Mouse (Mus musculus): Measurements from ENCODE around the gene Slx4. TPM values are rescaled to one million over a fixed set of nuclear protein-coding genes. Genes with fewer than 3 reads are reported as not detected.
"Not testable (repeated sequence)": the region's sequence is repeated elsewhere in the genome, so short reads cannot be mapped to it uniquely, and the experiment has no call there.

Slx4 gene
- polyA plus RNA-seq, 1 experiment from 2014 or later = 19.9 TPM

- no peak within 1 kb of the TSS for H3K9ac ChIP-seq (ENCODE audit: low read length)
- DNase-seq (ENCODE audit: low spot score) (no peak), ATAC-seq (0 out of 2 replicates have a peak, but pooled peaks have one; percentile 7)
- 73% methylated on average over 4 of the region's 4 CpGs for WGBS
- H3K36me3 ChIP-seq (ENCODE audit: control insufficient read depth, insufficient read depth, low read length) = peaks cover 40% of the 10 kb centered on the region
- no peaks in the 10 kb centered on the region for H3K27me3 ChIP-seq (replicated peaks; ENCODE audit: control insufficient read depth, insufficient read depth, low read length)
- H3K9me3 ChIP-seq (replicated peaks; ENCODE audit: control insufficient read depth, low read length) = no peaks in the 10 kb centered on the region
- no peak within 1 kb of the TSS for H3K27ac ChIP-seq (ENCODE audit: low read depth, low read length)
- no peak within 1 kb of the TSS for H3K4me3 ChIP-seq (ENCODE audit: low read depth, low read length)
- H3K4me2 ChIP-seq (ENCODE audit: low read length) = no peak within 1 kb of the TSS
- H3K4me1 ChIP-seq (ENCODE audit: control insufficient read depth, insufficient read depth, low read length) = no peaks in the 10 kb centered on the region
These were observed 27.3 kb downstream of the Slx4 start, which contains the start of gene Nlrc3 for GRCm38 (mm10) chr16:3976251-3976671. Nlrc3 (minus strand) TSS chr16:3976632.

- Histone ChIP-seq H3K9me3 (replicated peaks; ENCODE audit: control insufficient read depth, low read length) (no peaks in the 10 kb centered on the region), H3K27me3 (replicated peaks; ENCODE audit: control insufficient read depth, insufficient read depth, low read length) (no peaks in the 10 kb centered on the region), H3K9ac (ENCODE audit: low read length) (no peak overlapping the region), H3K4me1 (ENCODE audit: control insufficient read depth, insufficient read depth, low read length) (no peaks in the 10 kb centered on the region), H3K4me3 (ENCODE audit: low read depth, low read length) (no peak overlapping the region), H3K36me3 (ENCODE audit: control insufficient read depth, insufficient read depth, low read length) (peaks cover 34% of the 10 kb centered on the region), H3K4me2 (ENCODE audit: low read length) (no peak overlapping the region), H3K27ac (ENCODE audit: low read depth, low read length) (no peak overlapping the region)
- no peak for DNase-seq (ENCODE audit: low spot score)
- no peak for ATAC-seq
- 93% methylated on average over 7 of the region's 7 CpGs for WGBS
These were observed 27.9 kb downstream of the Slx4 start for GRCm38 (mm10) chr16:3975658-3976057.

GRCm38 (mm10) chr16:3974456-3974855 lies 29.1 kb downstream of the Slx4 start:
- not testable (repeated sequence) for H3K4me3 ChIP-seq (ENCODE audit: low read depth, low read length); H3K9ac ChIP-seq (ENCODE audit: low read length); ATAC-seq; H3K9me3 ChIP-seq (replicated peaks; ENCODE audit: control insufficient read depth, low read length); H3K27ac ChIP-seq (ENCODE audit: low read depth, low read length); DNase-seq (ENCODE audit: low spot score); H3K27me3 ChIP-seq (replicated peaks; ENCODE audit: control insufficient read depth, insufficient read depth, low read length); H3K4me2 ChIP-seq (ENCODE audit: low read length); H3K4me1 ChIP-seq (ENCODE audit: control insufficient read depth, insufficient read depth, low read length)
- peaks cover 22% of the 10 kb centered on the region for H3K36me3 ChIP-seq (ENCODE audit: control insufficient read depth, insufficient read depth, low read length)
- 92% methylated on average over 19 of the region's 19 CpGs for WGBS

DNA sequence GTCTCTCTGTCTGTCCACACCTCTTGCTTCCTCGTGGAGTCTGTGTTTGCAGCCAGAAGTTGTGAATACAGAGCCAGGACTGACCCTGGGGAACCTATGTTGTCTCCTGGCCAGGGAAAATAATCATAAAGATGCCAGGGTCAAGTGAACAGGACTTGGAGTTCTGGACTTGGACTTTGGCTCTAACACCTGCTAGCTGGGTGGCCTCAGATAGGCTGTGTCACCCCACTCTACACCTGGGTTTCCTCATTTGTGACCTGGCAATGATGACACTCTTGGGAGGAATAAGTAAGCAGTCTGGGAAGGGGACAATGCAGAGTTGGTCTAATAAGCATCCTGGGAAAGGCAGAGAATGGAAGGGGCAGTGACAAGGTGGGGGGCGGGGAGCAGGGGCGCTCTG lies 38.0 kb downstream of the Slx4 start:
- no peaks in the 10 kb centered on the region for H3K4me1 ChIP-seq (ENCODE audit: control insufficient read depth, insufficient read depth, low read length)
- no peak overlapping the region for H3K4me2 ChIP-seq (ENCODE audit: low read length)
- no peaks in the 10 kb centered on the region for H3K27me3 ChIP-seq (replicated peaks; ENCODE audit: control insufficient read depth, insufficient read depth, low read length)
- H3K27ac ChIP-seq (ENCODE audit: low read depth, low read length) = no peak overlapping the region
- no peak for ATAC-seq
- H3K36me3 ChIP-seq (ENCODE audit: control insufficient read depth, insufficient read depth, low read length) = no peaks in the 10 kb centered on the region
- no peaks in the 10 kb centered on the region for H3K9me3 ChIP-seq (replicated peaks; ENCODE audit: control insufficient read depth, low read length)
- no peak overlapping the region for H3K9ac ChIP-seq (ENCODE audit: low read length)
- DNase-seq (ENCODE audit: low spot score) = no peak
- no peak overlapping the region for H3K4me3 ChIP-seq (ENCODE audit: low read depth, low read length)
- WGBS = 68% methylated on average over 3 of the region's 3 CpGs

DNA sequence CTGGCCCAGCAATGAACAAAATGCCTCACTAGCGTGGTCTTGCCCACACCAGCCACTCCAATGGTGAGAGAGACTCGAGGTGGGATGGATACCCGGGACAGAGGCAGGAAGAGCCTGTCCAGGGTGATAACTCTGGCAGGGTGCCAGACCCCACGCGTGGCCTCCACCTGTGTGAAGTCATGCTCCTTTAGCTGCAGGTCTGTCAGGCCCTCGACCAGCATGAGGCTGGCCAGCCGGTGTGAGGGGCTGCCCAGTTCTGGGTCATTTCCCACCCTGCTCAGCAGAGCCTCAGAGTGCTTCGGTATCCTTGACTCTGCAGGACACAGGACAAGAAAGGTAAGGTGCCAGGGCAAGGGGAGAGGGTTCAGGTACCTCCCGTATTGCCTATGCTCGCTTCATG lies 38.6 kb downstream of the Slx4 start:
- H3K4me2 ChIP-seq (ENCODE audit: low read length) = no peak overlapping the region
- WGBS = 85% methylated on average over 10 of the region's 10 CpGs
- H3K4me3 ChIP-seq (ENCODE audit: low read depth, low read length) = no peak overlapping the region
- ATAC-seq (no peak), DNase-seq (ENCODE audit: low spot score) (no peak)
- no peaks in the 10 kb centered on the region for H3K4me1 ChIP-seq (ENCODE audit: control insufficient read depth, insufficient read depth, low read length)
- H3K9ac ChIP-seq (ENCODE audit: low read length) = no peak overlapping the region
- H3K36me3 ChIP-seq (ENCODE audit: control insufficient read depth, insufficient read depth, low read length) = no peaks in the 10 kb centered on the region
- no peaks in the 10 kb centered on the region for H3K27me3 ChIP-seq (replicated peaks; ENCODE audit: control insufficient read depth, insufficient read depth, low read length)
- H3K9me3 ChIP-seq (replicated peaks; ENCODE audit: control insufficient read depth, low read length) = no peaks in the 10 kb centered on the region
- H3K27ac ChIP-seq (ENCODE audit: low read depth, low read length) = no peak overlapping the region

DNA sequence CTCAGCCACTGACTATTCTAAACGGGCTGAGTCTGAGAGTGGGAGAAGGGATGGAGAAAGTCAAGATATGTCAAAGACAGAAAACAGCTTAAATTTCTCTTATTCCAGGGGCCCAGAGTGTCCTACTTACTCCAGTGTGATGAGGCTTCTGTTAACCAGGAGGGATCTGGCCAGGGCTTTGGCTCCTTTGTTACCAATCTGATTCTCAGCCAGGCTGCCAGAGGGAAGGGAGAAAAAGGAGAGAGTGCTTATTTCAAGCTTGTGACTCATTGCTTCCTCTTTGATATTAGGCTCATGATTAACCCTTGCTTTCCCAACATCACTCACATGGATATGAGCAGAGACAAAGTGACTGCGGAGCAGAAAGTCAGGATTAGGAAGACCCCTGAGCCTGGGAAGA lies 44.3 kb downstream of the Slx4 start:
- H3K4me1 ChIP-seq (ENCODE audit: control insufficient read depth, insufficient read depth, low read length) = no peaks in the 10 kb centered on the region
- H3K27ac ChIP-seq (ENCODE audit: low read depth, low read length) = no peak overlapping the region
- no peaks in the 10 kb centered on the region for H3K9me3 ChIP-seq (replicated peaks; ENCODE audit: control insufficient read depth, low read length)
- H3K9ac ChIP-seq (ENCODE audit: low read length) = no peak overlapping the region
- 81% methylated on average over 2 of the region's 2 CpGs for WGBS
- H3K4me3 ChIP-seq (ENCODE audit: low read depth, low read length) = no peak overlapping the region
- H3K4me2 ChIP-seq (ENCODE audit: low read length) = no peak overlapping the region
- ATAC-seq = no peak
- no peaks in the 10 kb centered on the region for H3K36me3 ChIP-seq (ENCODE audit: control insufficient read depth, insufficient read depth, low read length)
- H3K27me3 ChIP-seq (replicated peaks; ENCODE audit: control insufficient read depth, insufficient read depth, low read length) = no peaks in the 10 kb centered on the region
- DNase-seq (ENCODE audit: low spot score) = no peak

GRCm38 (mm10) chr16:3956369-3956768 lies 47.2 kb downstream of the Slx4 start:
- no peak for ATAC-seq
- 91% methylated on average over 6 of the region's 6 CpGs for WGBS
- no peaks in the 10 kb centered on the region for H3K27me3 ChIP-seq (replicated peaks; ENCODE audit: control insufficient read depth, insufficient read depth, low read length)

DNA sequence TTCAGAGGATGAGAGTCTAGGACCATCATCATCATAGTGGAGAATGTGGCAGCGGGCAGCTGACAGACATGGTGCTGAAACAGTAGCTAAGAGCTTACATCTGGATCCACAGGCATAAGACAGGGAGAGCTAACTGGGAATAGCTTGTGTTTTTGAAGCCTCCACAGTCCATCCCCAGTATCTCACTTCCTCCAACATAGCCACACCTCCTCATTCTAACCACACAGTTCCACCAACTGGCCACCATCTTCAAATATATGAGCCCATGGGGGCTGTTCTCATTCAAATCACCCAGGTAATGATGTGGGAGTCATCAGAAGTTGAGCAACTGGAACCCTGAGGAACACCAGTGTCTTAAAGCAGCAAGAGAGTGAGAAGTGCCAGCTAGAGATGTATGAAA lies 52.4 kb downstream of the Slx4 start:
- no peak for DNase-seq (ENCODE audit: low spot score)
- H3K27me3 ChIP-seq (replicated peaks; ENCODE audit: control insufficient read depth, insufficient read depth, low read length) = no peaks in the 10 kb centered on the region
- no peak overlapping the region for H3K4me3 ChIP-seq (ENCODE audit: low read depth, low read length)
- H3K4me2 ChIP-seq (ENCODE audit: low read length) = no peak overlapping the region
- ATAC-seq = no peak
- H3K4me1 ChIP-seq (ENCODE audit: control insufficient read depth, insufficient read depth, low read length) = no peaks in the 10 kb centered on the region
- no peaks in the 10 kb centered on the region for H3K9me3 ChIP-seq (replicated peaks; ENCODE audit: control insufficient read depth, low read length)
- no peak overlapping the region for H3K9ac ChIP-seq (ENCODE audit: low read length)
- H3K36me3 ChIP-seq (ENCODE audit: control insufficient read depth, insufficient read depth, low read length) = no peaks in the 10 kb centered on the region
- no peak overlapping the region for H3K27ac ChIP-seq (ENCODE audit: low read depth, low read length)
- 91% methylated on average over 1 of the region's 1 CpGs for WGBS

More at GRCm38 (mm10) chr16:3956369-3956768, 47.2 kb downstream of the Slx4 start:
- Histone ChIP-seq H3K9ac (ENCODE audit: low read length) (no peak overlapping the region), H3K27ac (ENCODE audit: low read depth, low read length) (no peak overlapping the region), H3K9me3 (replicated peaks; ENCODE audit: control insufficient read depth, low read length) (no peaks in the 10 kb centered on the region), H3K4me3 (ENCODE audit: low read depth, low read length) (no peak overlapping the region), H3K4me1 (ENCODE audit: control insufficient read depth, insufficient read depth, low read length) (no peaks in the 10 kb centered on the region), H3K36me3 (ENCODE audit: control insufficient read depth, insufficient read depth, low read length) (no peaks in the 10 kb centered on the region), H3K4me2 (ENCODE audit: low read length) (no peak overlapping the region)
- no peak for DNase-seq (ENCODE audit: low spot score)

DNA sequence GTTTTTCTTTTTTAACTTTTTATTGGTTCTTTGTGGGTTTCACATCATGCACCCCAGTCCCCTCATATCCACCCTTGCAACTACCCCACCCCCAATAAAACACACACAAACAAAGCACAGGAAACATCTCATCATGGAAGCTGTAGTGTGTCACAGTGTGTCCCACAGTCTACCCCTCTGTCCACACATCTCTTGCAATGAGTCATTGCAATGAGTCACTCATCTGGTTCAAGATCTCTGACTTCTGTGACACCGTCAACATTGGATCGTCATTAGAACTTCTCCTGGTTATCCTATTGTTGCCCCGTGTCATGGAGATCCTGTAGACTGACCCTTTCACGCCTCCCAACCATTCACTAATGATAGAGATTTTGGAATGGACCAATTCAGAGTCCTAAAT lies 68.9 kb downstream of the Slx4 start:
- peaks cover 70% of the 10 kb centered on the region for H3K36me3 ChIP-seq (ENCODE audit: control insufficient read depth, insufficient read depth, low read length)
- H3K4me3 ChIP-seq (ENCODE audit: low read depth, low read length) = no peak overlapping the region
- no peak overlapping the region for H3K27ac ChIP-seq (ENCODE audit: low read depth, low read length)
- ATAC-seq = no peak
- no peaks in the 10 kb centered on the region for H3K4me1 ChIP-seq (ENCODE audit: control insufficient read depth, insufficient read depth, low read length)
- no peak for DNase-seq (ENCODE audit: low spot score)
- 96% methylated on average over 4 of the region's 4 CpGs for WGBS
- H3K9ac ChIP-seq (ENCODE audit: low read length) = no peak overlapping the region
- H3K27me3 ChIP-seq (replicated peaks; ENCODE audit: control insufficient read depth, insufficient read depth, low read length) = no peaks in the 10 kb centered on the region
- no peak overlapping the region for H3K4me2 ChIP-seq (ENCODE audit: low read length)
- H3K9me3 ChIP-seq (replicated peaks; ENCODE audit: control insufficient read depth, low read length) = no peaks in the 10 kb centered on the region

Data from forebrain, embryonic 14.5 days (tissue).